Mouse (Mus musculus) cerebellum, adult 9-11 months (tissue): ENCODE results near the gene Efcab9.

ENCODE experiments used
- DNase-seq: peaks from one replicate; pipeline ENCODE4 v3.0.0; 2022

The Efcab9 gene

DNA sequence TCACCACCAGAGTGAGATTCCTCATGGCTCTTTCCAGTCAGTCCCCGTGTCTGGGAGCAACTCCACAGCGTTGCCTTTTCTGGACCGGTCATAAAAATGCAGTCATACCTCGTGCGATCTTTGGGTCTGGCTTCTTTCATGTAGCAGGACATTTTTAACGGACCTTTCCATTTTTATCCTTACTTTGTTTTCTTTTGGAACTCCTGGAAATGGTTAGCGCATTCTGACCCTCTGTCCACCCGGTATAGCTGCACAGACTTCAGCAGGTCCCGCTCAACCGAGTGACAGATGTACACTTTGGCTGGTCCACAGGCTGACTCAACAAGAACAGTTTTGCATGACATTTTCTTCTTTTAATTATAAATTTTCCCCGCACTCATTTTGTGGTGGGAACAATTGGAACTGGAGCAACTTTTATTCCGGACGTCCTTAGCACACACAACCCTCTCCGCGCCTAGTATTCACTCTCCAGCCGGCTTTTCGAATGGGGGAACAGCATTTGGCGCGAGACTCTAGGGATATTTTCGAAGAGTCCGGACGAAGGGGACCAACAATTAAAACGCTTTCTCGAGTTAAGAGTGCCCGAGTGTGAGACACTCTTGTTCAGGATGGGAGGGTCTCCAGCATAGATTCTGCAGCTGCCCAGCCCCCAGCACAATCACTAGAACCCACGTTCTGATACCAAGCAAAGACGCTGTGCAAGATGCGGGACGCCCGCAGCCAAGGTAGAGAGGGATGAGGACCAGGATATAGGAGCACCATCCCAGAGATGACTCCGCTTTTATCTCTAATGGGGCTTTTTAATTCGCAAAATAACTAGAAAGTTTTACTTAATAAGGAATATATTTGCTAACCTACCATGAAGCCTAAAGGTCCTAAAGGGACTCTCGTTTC, at the start of gene Efcab9:
Efcab9 (minus strand) TSS at position 211 of the 894 bp plus-strand sequence.
- DNase-seq, result peak; percentile 42

DNA sequence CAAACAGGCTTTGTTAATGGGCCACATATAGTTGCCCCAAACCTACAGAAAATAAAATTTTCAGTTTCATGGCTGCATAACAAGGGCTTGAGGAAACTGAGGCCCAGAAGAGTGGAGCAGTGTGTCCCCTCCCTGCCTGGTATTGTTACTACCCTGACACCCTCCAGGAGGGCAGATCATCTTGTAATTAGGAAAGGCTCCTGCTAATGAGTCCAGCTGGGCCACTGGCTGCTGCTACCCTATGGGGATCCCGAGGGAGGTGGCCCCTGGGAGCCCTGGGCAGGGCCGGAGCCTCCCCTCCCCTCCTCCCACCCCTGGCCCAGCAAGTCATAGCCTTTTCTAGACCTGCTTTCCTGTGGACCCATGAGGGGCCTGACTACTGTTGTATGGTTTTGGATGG, 49.1 kb upstream of the Efcab9 start:
- no peak for DNase-seq

DNA sequence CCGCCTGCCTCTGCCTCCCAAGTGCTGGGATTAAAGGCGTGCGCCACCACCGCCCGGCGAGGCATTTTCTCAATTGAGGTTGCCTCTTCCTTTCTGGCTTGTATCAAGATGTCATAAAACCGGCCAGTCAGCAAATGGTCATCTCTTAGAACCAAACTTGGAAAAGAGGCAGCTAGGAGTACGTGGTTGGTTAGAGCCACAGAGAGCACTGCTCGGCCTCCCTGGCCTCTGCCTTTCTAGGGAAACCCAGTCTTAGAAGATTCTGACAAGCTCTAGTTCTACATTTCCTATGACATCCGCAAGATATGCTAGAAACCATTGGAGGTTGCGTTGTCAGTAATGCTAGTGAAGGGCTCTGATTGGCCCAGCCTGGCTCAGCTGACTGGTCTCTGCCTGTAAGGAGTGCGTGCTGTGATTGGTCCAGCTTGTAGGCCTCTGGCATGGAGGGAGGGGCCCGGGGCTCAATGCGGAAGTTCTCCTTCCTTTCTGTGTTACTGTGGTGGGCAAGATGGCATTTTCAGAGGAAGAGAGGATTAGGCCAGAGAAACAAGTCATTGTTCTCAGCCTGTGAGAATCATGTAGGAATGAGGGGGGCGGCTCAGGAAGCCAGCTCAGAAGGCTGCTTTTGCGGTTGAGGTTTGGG, 48.5 kb upstream of the Efcab9 start:
- DNase-seq, result no peak

GRCm38 (mm10) chr11:32576760-32577050, 44.8 kb upstream of the Efcab9 start:
- DNase-seq, result no peak

- DNase-seq, result no peak
Measured at GRCm38 (mm10) chr11:32575964-32576759, 44.3 kb upstream of the Efcab9 start.

- DNase-seq, result no peak
Measured at GRCm38 (mm10) chr11:32573669-32574068, 41.8 kb upstream of the Efcab9 start.

GRCm38 (mm10) chr11:32571103-32571502, 39.2 kb upstream of the Efcab9 start:
- no peak for DNase-seq

GRCm38 (mm10) chr11:32568637-32569293, 36.9 kb upstream of the Efcab9 start:
- DNase-seq, result no peak

DNA sequence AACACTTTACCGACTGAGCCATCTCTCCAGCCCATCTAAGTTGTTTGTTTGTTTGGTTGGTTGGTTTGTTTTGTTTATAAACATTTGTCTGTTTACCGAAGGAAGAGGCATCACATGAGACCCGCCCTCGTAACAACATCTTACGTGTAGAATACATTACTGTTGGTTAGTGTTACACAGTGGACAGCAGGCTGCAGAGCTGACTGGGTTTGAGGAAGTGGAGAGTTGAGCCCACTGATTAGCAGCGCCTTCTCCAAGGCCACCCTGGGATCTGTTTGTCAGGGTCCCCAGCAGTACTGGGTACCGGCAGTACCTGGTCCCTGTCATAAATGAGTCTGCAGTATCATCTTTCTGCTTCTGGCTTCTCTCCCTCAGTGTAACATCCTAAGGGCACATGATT, 36.2 kb upstream of the Efcab9 start:
- no peak for DNase-seq

GRCm38 (mm10) chr11:32567000-32567855, 35.3 kb upstream of the Efcab9 start:
- DNase-seq, result no peak

- DNase-seq, result no peak
Measured at GRCm38 (mm10) chr11:32566184-32566583, 34.3 kb upstream of the Efcab9 start.

GRCm38 (mm10) chr11:32565088-32565487, 33.2 kb upstream of the Efcab9 start:
- DNase-seq, result no peak

- no peak for DNase-seq
Measured at GRCm38 (mm10) chr11:32564629-32565028, 32.7 kb upstream of the Efcab9 start.

DNA sequence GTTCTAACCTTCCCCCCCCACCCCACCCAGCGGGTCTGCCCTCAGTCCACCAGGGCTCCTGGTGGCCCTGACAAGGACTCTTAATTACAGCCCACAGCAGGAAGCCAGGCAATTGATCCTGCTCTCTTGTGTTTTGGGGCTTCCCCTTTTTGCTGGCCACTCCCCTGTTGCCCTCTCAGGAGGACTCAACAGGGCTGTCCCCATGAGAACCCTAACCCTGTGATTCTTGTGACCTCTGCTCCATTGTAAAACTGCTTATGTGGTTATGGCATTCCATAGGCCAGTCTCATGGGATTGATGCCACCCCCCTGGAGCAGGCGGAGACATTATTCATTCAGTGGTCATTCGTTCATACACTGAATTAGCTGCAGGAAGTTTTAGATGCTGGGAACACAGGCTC, 31.8 kb upstream of the Efcab9 start:
- no peak for DNase-seq

- DNase-seq, result no peak
Measured at GRCm38 (mm10) chr11:32562706-32563105, 30.8 kb upstream of the Efcab9 start.

- no peak for DNase-seq
Measured at GRCm38 (mm10) chr11:32561465-32562355, 29.8 kb upstream of the Efcab9 start.

- DNase-seq, result no peak
Measured at GRCm38 (mm10) chr11:32560015-32560770, 28.3 kb upstream of the Efcab9 start.

DNA sequence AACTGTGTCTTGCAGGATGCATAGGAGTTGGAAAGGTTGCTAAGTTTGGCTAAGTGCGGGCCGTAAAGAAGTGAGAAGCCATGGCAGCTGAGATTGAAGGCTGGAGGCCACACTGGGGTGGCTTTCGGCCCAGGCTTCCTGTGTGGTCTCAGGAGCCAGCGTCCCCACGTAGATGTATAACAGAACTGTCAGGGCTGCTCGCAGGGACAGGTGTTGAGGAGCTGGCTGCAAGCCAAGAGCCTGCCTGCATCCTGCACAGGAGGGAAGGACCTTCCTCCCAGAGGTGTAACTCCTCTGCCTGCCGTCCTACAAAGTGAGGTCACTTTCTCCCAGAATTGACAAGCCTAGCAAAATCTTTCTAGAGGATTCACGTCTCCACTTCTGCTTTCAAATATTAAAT, 26.8 kb upstream of the Efcab9 start:
- no peak for DNase-seq

GRCm38 (mm10) chr11:32558026-32558425, 26.1 kb upstream of the Efcab9 start:
- no peak for DNase-seq

DNA sequence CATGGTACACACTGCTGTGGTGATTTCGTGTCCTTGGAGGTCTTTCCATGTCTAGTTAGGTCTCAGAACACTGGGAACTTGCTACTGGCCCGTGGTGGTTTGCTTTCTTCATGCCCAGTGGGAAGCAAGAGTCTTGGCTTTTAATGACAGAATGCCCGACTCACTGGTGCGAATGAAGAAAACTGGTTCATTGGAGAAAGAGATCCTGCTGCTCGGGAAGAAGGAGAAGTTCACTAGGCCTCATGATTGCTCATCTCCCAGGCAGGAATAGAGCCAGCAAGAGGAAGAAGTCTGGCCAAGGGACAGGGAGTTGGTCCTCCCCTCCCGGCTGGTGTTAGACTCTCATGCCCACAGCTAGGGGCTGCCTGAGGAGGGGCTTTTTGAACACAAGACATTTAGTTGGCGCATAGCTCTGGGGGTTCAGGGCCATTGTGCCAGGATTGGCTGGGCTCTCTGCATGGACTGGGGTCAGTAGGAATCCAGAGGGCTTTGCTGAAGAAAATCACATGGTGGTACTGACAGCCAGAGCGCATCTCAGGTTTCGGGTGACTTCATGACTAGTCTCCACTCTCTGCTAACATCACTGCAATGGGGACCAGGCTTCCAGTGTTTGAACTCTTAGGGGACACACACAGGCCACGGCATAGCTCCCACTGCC, 24.6 kb upstream of the Efcab9 start:
- DNase-seq, result no peak
